Mouse (Mus musculus): Measurements from ENCODE around the gene G6pc. TPM values are rescaled to one million over a fixed set of nuclear protein-coding genes. Genes with fewer than 3 reads are reported as not detected.

Gene G6pc
- polyA plus RNA-seq, 1 experiment: 0.07 TPM

DNA sequence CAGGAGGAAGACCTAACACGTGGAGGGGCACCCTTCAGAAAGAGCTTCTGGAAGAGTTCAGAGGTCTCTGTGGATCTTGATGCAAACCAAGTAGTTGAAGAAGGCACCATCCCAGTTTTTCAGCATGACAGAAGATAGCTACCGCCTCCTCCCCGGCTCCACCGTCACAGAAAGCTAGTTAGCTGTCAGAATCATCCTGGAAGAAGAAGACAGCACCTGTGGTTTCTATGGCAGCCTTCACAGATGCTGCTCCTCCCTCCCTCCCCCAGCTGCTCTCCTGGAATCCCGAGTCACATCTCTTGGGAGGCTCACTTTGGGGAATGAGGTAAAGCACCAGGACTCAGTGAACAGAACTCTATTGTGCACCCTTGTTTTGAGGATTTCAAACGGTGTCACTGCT lies 51.6 kb downstream of the G6pc start:
- H3K27me3 ChIP-seq (ENCODE audit: control insufficient read depth, insufficient read depth, low read length): no peaks in the 10 kb centered on the region
- H3K4me3 ChIP-seq (ENCODE audit: extremely low read depth, insufficient read depth, insufficient read length): no peak overlapping the region
- no peak overlapping the region for H3K27ac ChIP-seq (ENCODE audit: insufficient read depth, low read length)
- H3K4me1 ChIP-seq (ENCODE audit: control insufficient read depth, insufficient read depth, insufficient read length): peaks cover 7% of the 10 kb centered on the region; the same call in 1 of the 2 replicates
- H3K36me3 ChIP-seq (ENCODE audit: control insufficient read depth, insufficient read depth, low read length): no peaks in the 10 kb centered on the region
- TF ChIP-seq CTCF (IDR thresholded peaks at IDR 0.05; ENCODE audit: extremely low read depth, insufficient read depth, insufficient read length, insufficient replicate concordance) (no peak), POLR2A (IDR thresholded peaks at IDR 0.05; ENCODE audit: low read depth, low read length) (no peak)
- WGBS: 84% methylated on average over 6 of the region's 6 CpGs
- no peak for DNase-seq (ENCODE audit: low read depth in 1 of 2, low spot score in 2 of 2)

DNA sequence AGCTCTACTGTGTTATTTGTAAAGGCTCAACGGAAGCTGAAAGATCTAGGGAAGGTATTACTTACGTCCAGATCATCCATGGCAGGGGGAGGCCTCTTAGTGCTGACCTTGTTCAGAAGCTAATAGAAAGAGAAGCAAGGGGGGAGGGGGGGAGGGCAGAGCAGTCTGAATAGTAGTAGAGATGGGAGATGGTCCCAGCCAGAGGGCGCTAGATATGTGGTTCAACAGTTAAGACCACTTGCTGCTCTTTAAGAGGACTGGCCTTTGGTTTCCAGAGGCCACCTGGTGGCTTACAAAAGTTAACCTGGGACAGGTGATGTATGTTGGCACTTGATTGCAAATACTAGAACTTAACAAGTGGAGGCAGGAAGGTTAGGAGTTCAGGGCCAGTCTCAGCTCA lies 52.2 kb downstream of the G6pc start:
- Histone ChIP-seq H3K4me3 (ENCODE audit: extremely low read depth, insufficient read depth, insufficient read length) (no peak overlapping the region), H3K27me3 (ENCODE audit: control insufficient read depth, insufficient read depth, low read length) (no peaks in the 10 kb centered on the region), H3K36me3 (ENCODE audit: control insufficient read depth, insufficient read depth, low read length) (no peaks in the 10 kb centered on the region), H3K27ac (ENCODE audit: insufficient read depth, low read length) (no peak overlapping the region), H3K4me1 (ENCODE audit: control insufficient read depth, insufficient read depth, insufficient read length) (peaks cover 11% of the 10 kb centered on the region; the same call in 1 of the 2 replicates)
- WGBS: 82% methylated on average over 3 of the region's 3 CpGs
- TF ChIP-seq CTCF (IDR thresholded peaks at IDR 0.05; ENCODE audit: extremely low read depth, insufficient read depth, insufficient read length, insufficient replicate concordance) (no peak), POLR2A (IDR thresholded peaks at IDR 0.05; ENCODE audit: low read depth, low read length) (no peak)
- no peak for DNase-seq (ENCODE audit: low read depth in 1 of 2, low spot score in 2 of 2)

DNA sequence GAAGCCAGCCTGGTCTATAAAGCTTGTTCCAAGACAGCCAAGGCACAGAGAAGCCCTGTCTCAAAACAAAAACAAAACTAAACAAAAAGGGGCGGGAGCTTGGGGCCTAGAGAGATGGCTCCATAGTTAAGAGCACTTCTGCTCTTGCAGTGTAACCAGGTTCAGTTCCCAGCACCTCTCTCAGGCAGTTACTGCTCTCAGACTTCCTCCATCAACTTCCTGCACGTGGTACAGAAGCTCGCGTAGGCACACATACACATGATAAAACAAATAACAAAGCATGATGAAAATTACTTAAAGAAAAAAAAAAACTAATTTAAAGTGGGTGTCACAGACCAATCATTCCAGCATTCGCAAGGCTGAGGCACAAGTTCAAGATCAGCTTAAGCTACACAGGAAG lies 52.8 kb downstream of the G6pc start:
- Histone ChIP-seq H3K36me3 (ENCODE audit: control insufficient read depth, insufficient read depth, low read length) (no peaks in the 10 kb centered on the region), H3K27ac (ENCODE audit: insufficient read depth, low read length) (no peak overlapping the region), H3K4me1 (ENCODE audit: control insufficient read depth, insufficient read depth, insufficient read length) (peaks cover 11% of the 10 kb centered on the region; the same call in 1 of the 2 replicates), H3K27me3 (ENCODE audit: control insufficient read depth, insufficient read depth, low read length) (no peaks in the 10 kb centered on the region), H3K4me3 (ENCODE audit: extremely low read depth, insufficient read depth, insufficient read length) (no peak overlapping the region)
- DNase-seq (ENCODE audit: low read depth in 1 of 2, low spot score in 2 of 2): no peak
- TF ChIP-seq POLR2A (IDR thresholded peaks at IDR 0.05; ENCODE audit: low read depth, low read length) (no peak), CTCF (IDR thresholded peaks at IDR 0.05; ENCODE audit: extremely low read depth, insufficient read depth, insufficient read length, insufficient replicate concordance) (no peak)
- WGBS: 78% methylated on average over 5 of the region's 5 CpGs

DNA sequence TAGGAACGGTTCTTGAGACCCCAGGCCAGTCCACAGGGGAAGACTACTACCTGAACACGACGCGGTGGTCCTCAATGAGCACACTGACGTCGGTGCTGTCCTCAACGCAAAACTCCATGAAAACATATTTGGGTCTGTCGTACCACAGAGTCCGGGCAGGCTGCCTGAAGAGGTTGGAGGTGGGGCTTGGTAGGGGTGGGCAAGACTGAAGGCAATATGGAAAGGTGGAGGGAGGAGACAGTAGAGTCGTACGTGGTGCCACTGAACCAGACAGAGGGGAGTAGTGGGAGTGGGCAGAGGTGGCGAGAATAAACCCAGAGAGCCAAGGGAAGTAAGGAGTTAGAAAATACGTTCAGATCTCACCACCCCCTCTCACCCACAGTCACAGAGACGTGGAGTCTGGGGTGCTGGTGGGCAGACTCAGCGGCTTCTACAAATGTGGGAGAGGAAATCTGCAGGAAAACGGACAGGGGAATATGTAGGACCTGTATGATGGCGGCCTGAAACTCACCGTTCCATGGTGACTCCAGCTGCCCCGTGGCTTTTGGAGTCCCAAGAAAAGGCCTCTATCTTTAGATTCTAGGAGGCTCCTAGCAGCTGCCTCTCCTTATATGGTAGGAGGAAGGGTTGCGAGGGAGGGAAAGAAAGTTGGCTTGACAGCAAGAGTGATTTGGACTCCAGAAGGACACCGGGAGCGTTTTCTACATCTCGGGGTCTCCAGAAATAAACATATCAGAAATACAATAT lies 56.9 kb downstream of the G6pc start, which contains the start of gene Gm27029:
TSS of gene Gm27029 (minus strand) at position 692 of the 747 bp plus-strand sequence.
- peaks cover under 1% of the 10 kb centered on the region; the same call in 1 of the 2 replicates for H3K36me3 ChIP-seq (ENCODE audit: control insufficient read depth, insufficient read depth, low read length)
- no peaks in the 10 kb centered on the region for H3K27me3 ChIP-seq (ENCODE audit: control insufficient read depth, insufficient read depth, low read length)
- peak within 1 kb of the TSS; percentile 95 for H3K4me3 ChIP-seq (ENCODE audit: extremely low read depth, insufficient read depth, insufficient read length)
- DNase-seq (ENCODE audit: low read depth in 1 of 2, low spot score in 2 of 2): no peak
- peak within 1 kb of the TSS; percentile 86 for H3K27ac ChIP-seq (ENCODE audit: insufficient read depth, low read length)
- 9% methylated on average over 23 of the region's 23 CpGs for WGBS
- peaks cover 6% of the 10 kb centered on the region for H3K4me1 ChIP-seq (ENCODE audit: control insufficient read depth, insufficient read depth, insufficient read length)
- no peak for TF ChIP-seq POLR2A (IDR thresholded peaks at IDR 0.05; ENCODE audit: low read depth, low read length)
- TF ChIP-seq CTCF (IDR thresholded peaks at IDR 0.05; ENCODE audit: extremely low read depth, insufficient read depth, insufficient read length, insufficient replicate concordance): no peak

DNA sequence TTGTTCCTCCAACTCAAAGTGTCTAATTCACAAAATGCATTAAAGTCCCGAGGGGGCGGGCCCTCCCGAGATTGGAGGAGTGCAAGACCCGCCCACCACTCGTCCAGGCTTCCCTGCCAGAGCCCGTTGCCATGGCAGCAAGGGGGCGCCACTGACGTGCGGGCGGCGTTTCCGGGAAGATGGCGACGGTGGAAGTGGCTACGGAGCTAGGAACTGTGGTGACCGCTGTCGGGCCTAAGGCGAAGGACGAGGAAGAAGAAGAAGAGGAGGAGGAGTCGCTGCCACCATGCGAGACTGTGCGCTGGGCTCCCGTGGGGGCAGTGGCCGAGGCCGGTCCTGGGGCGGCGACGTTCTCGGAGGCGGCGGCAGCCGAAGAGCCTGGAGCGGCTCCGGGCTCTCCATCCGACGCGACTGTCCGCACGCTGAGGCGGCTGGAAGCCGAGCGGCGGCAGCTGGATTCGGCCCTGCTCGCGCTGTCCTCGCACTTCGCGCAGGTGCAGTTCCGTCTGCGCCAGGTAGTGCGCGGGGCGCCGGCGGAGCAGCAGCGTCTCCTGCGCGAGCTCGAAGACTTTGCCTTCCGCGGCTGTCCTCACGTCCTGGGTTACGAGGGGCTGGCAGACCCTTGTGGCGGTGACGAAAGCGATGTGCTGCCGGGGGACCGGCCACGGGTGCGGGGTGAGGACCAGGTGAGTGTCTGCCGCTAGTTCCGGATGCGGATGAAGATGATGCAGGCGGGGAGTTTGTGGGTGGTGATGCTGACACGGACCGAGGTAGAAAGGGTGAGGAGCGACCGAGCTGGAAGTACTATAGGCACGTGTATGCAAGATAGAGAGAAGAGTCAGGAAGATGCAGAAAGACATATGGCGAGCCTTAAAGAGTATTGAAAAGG lies 57.8 kb downstream of the G6pc start, which contains the start of the genes Rundc1 and Ptges3l:
TSS of gene Rundc1 (plus strand) at position 161 of the 889 bp plus-strand sequence.
TSS of gene Ptges3l (minus strand) at position 409 of the 889 bp plus-strand sequence.
- H3K27me3 ChIP-seq (ENCODE audit: control insufficient read depth, insufficient read depth, low read length): no peaks in the 10 kb centered on the region
- under 1% methylated on average over 81 of the region's 81 CpGs for WGBS
- H3K4me1 ChIP-seq (ENCODE audit: control insufficient read depth, insufficient read depth, insufficient read length): peaks cover 6% of the 10 kb centered on the region
- H3K36me3 ChIP-seq (ENCODE audit: control insufficient read depth, insufficient read depth, low read length): peaks cover 3% of the 10 kb centered on the region
- TF ChIP-seq POLR2A (IDR thresholded peaks at IDR 0.05; ENCODE audit: low read depth, low read length) (peak; percentile 72), CTCF (IDR thresholded peaks at IDR 0.05; ENCODE audit: extremely low read depth, insufficient read depth, insufficient read length, insufficient replicate concordance) (peak; percentile 8; the same call in 1 of the 2 replicates)
- H3K27ac ChIP-seq (ENCODE audit: insufficient read depth, low read length): peak within 1 kb of the TSS; percentile 86
- H3K4me3 ChIP-seq (ENCODE audit: extremely low read depth, insufficient read depth, insufficient read length): peak within 1 kb of the TSS; percentile 95
- peak; percentile 90 to 99 for DNase-seq (ENCODE audit: low read depth in 1 of 2, low spot score in 2 of 2)

DNA sequence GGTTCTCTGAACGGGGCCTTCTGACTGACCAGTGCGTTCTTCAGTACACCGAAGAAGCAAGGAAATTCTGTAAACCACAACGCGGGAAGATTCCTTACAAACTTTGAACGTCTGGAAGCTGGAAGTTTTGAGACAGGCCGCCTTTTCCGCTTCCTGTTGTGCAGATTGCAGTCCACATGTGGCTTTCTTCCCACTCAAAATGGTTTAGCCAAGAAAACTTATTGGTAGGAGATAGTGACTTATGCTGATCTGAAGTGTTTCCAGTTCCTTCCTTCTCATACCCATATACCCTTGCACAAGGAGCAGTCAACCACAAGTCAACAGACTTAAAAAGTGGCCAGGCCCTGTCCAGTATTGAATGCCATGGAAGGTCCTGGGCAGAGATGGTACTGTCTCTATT lies 58.8 kb downstream of the G6pc start:
- H3K27ac ChIP-seq (ENCODE audit: insufficient read depth, low read length): no peak overlapping the region
- TF ChIP-seq POLR2A (IDR thresholded peaks at IDR 0.05; ENCODE audit: low read depth, low read length) (no peak), CTCF (IDR thresholded peaks at IDR 0.05; ENCODE audit: extremely low read depth, insufficient read depth, insufficient read length, insufficient replicate concordance) (no peak)
- peaks cover 6% of the 10 kb centered on the region for H3K36me3 ChIP-seq (ENCODE audit: control insufficient read depth, insufficient read depth, low read length)
- no peaks in the 10 kb centered on the region for H3K27me3 ChIP-seq (ENCODE audit: control insufficient read depth, insufficient read depth, low read length)
- no peak for DNase-seq (ENCODE audit: low read depth in 1 of 2, low spot score in 2 of 2)
- 69% methylated on average over 8 of the region's 8 CpGs for WGBS
- no peak overlapping the region for H3K4me3 ChIP-seq (ENCODE audit: extremely low read depth, insufficient read depth, insufficient read length)
- peaks cover 6% of the 10 kb centered on the region for H3K4me1 ChIP-seq (ENCODE audit: control insufficient read depth, insufficient read depth, insufficient read length)

Other genes with a start within 250 kb of the G6pc start
- 57.8 and 61.3 TPM in 2 replicates for gene Retreg3, start 247.7 kb upstream of the G6pc start, polyA plus RNA-seq (2012; rRNA removed)
- 16.4 and 17.7 TPM in 2 replicates for gene Tubg1, start 247.6 kb upstream of the G6pc start, polyA plus RNA-seq (2012; rRNA removed)
- 3.6 and 4.8 TPM in 2 replicates for gene Tubg2, start 211.7 kb upstream of the G6pc start, polyA plus RNA-seq (2012; rRNA removed)
- 1.3 and 1.4 TPM in 2 replicates for gene Cntnap1, start 197.0 kb upstream of the G6pc start, polyA plus RNA-seq (2012; rRNA removed)
- 5.8 and 8.4 TPM in 2 replicates for gene Plekhh3, start 196.2 kb upstream of the G6pc start, polyA plus RNA-seq (2012; rRNA removed)
- 1.6 and 1.9 TPM in 2 replicates for gene Ccr10, start 192.1 kb upstream of the G6pc start, polyA plus RNA-seq (2012; rRNA removed)
- 28.3 and 30.9 TPM in 2 replicates for gene Ezh1, start 141.1 kb upstream of the G6pc start, polyA plus RNA-seq (2012; rRNA removed)
- 47.6 and 59.7 TPM in 2 replicates for gene Ramp2, start 121.5 kb upstream of the G6pc start, polyA plus RNA-seq (2012; rRNA removed)
- 56.3 and 62.2 TPM in 2 replicates for gene Vps25, start 113.9 kb upstream of the G6pc start, polyA plus RNA-seq (2012; rRNA removed)
- 1.9 and 2.2 TPM in 2 replicates for gene Wnk4, start 107.0 kb upstream of the G6pc start, polyA plus RNA-seq (2012; rRNA removed)
- gene Cntd1, start 88.5 kb upstream of the G6pc start, polyA plus RNA-seq (2012; rRNA removed): 0.06 and 0.19 TPM in 2 replicates
- gene Coa3, start 88.4 kb upstream of the G6pc start, polyA plus RNA-seq (2012; rRNA removed): 148 TPM in 2 replicates
- 64.0 and 98.6 TPM in 2 replicates for gene Becn1, start 65.3 kb upstream of the G6pc start, polyA plus RNA-seq (2012; rRNA removed)
- 58.1 and 73.8 TPM in 2 replicates for gene Psme3, start 51.3 kb upstream of the G6pc start, polyA plus RNA-seq (2012; rRNA removed)
- 9.1 and 10.6 TPM in 2 replicates for gene Aoc2, start 42.5 kb upstream of the G6pc start, polyA plus RNA-seq (2012; rRNA removed)
- gene Aoc3, start 37.0 kb upstream of the G6pc start, polyA plus RNA-seq (2012; rRNA removed): 2.2 and 2.3 TPM in 2 replicates
- 17.3 and 18.3 TPM in 2 replicates for gene Aarsd1, start 50.1 kb downstream of the G6pc start, polyA plus RNA-seq (2012; rRNA removed)
- 0.11 and 0.29 TPM in 2 replicates for gene Gm27029, start 57.2 kb downstream of the G6pc start, polyA plus RNA-seq (2012; rRNA removed)
- 14.2 and 18.3 TPM in 2 replicates for gene Rundc1, start 57.5 kb downstream of the G6pc start, polyA plus RNA-seq (2012; rRNA removed)
- gene Ptges3l, start 57.8 kb downstream of the G6pc start, polyA plus RNA-seq (2012; rRNA removed): 1.1 TPM in 2 replicates
- 430 and 509 TPM in 2 replicates for gene Rpl27, start 74.7 kb downstream of the G6pc start, polyA plus RNA-seq (2012; rRNA removed)
- gene Ifi35, start 80.8 kb downstream of the G6pc start, polyA plus RNA-seq (2012; rRNA removed): 44.3 and 53.1 TPM in 2 replicates
- gene Rnd2, start 97.4 kb downstream of the G6pc start, polyA plus RNA-seq (2012; rRNA removed): 2.4 and 3.2 TPM in 2 replicates
- gene Vat1, start 98.7 kb downstream of the G6pc start, polyA plus RNA-seq (2012; rRNA removed): 56.9 and 59.6 TPM in 2 replicates
- gene Brca1, start 184.4 kb downstream of the G6pc start, polyA plus RNA-seq (2012; rRNA removed): 1.2 and 1.5 TPM in 2 replicates
- gene Nbr1, start 184.6 kb downstream of the G6pc start, polyA plus RNA-seq (2012; rRNA removed): 66.6 and 68.8 TPM in 2 replicates
- gene Tmem106a, start 214.7 kb downstream of the G6pc start, polyA plus RNA-seq (2012; rRNA removed): 28.1 and 33.1 TPM in 2 replicates
- gene Gm11634, start 231.7 kb downstream of the G6pc start, polyA plus RNA-seq (2012; rRNA removed): not detected in 2 replicates